Mouse (Mus musculus) Muller cell, postnatal 12 days (primary cell): ENCODE measurements at regions not wholly inside any gene's neighbourhood (a gene's known extent, or its start where the extent isn't known, plus 50 kb on each side); places are given as distances from the start of the nearest gene placed in this dataset.

Experiments used
- DNase-seq: peaks from one replicate; pipeline ENCODE4 v3.0.0-alpha.2; 2015; ENCODE audit errors: inconsistent ontology term

DNA sequence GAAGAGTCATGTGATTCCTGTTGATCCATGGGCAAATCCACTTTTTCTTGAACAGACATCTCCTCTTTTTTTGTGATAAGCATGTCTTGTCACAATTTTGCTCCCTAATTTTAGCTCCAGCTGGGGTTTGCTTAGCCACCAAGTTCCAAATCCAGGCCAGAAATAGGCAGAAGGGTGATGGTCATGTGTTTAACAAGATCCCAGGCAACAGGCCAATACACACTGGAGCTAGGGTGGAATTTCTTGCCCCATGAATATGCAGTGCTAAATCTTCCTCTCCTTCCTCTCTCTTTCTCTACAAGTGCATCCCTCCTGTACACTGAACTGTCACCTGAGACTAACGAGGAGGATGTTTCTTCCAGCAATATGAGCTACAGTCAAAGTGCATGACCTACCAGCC, 58.6 kb upstream of the Vgll2 start:
- no peak for DNase-seq

DNA sequence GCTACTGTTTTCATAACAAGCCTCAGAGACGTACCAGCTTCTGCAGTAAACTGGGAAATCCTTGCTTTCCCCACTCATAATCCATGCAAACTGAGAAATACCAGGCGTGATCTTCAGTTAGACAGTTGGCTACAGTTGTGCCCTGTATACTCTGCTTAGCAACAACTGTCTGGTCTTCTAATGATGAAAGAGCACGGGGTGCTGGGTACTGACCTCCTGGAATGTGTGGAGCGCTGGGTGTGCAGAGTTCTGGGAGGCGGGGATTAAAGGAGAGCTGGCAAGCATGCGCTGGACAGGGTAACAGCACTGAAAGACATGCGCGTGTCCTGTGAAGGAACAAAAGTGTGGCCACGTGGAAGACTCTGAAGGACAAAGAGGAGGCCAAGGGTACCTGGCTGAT, 52.2 kb upstream of the Vgll2 start:
- no peak for DNase-seq
